Mouse (Mus musculus): ENCODE data around the gene Zc3hc1. TPM values are rescaled to one million over a fixed set of nuclear protein-coding genes. Genes with fewer than 3 reads are reported as not detected.

Gene Zc3hc1
- total and polyA plus RNA-seq, 2 experiments from 2014 or later = 42.7 to 59.6 TPM

DNA sequence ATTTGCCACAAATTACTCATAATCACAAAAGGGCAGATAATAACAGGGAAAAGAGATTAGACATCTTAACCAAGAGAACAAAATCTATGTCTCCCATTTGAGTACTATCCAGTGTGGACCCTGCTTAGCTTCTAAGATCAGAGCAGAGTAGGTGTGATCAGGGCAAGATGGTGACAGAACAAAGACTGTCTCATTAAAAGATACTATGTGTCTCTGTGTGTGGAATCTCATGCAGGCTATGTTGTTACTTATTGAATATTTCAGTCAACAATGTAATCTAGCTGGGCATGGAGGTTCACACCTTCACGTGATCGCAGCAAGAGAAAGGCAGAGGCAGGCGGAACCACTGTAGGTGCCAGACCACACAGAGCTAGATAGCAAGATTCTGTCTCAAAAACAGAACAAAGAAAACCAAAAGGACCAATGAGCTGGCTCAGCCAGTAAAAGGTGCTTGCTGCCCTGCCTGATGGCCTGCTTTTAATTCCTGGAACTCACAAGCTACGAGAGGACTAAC lies 43.5 kb downstream of the Zc3hc1 start:
- no peak for ATAC-seq
- no peaks in the 10 kb centered on the region for H3K27me3 ChIP-seq (ENCODE audit: insufficient read depth, low read length)
- H3K27ac ChIP-seq = no peak overlapping the region
- H3K9me3 ChIP-seq (ENCODE audit: low read length) = no peaks in the 10 kb centered on the region
- H3K4me1 ChIP-seq (ENCODE audit: insufficient read depth, low read length) = no peaks in the 10 kb centered on the region
- no peak overlapping the region for H3K9ac ChIP-seq (replicated peaks; ENCODE audit: low read length)
- whole genome bisulfite sequencing = 85% methylated on average over 4 of the region's 4 CpGs
- no peak overlapping the region for H3K4me2 ChIP-seq (ENCODE audit: low read depth, low read length)
- no peaks in the 10 kb centered on the region for H3K36me3 ChIP-seq (ENCODE audit: insufficient read depth, low read length)
- no peak overlapping the region for H3K4me3 ChIP-seq (ENCODE audit: low read length)
- TF ChIP-seq CTCF (IDR thresholded peaks at IDR 0.05; ENCODE audit: low read depth) = no peak
- DNase-seq (ENCODE audit: low spot score) = no peak

DNA sequence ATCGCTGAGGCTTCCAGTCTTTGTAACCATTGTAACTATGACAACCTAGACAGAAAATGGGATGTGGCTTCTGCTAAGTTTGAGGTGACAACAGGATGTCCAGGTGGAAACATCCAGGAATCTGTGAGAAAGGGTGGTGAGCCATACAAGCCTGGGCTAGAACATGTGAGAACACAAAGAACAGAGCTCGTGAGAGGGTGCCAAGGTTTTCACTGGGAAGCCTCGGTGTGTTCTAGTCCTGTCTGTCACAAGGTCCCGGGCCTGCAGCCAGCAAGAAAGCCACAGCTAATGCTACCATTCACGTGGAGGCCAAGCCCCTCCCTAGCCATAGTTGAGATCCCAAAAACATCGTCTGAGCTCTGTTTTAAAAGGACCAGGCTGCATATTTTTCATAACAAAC lies 44.1 kb downstream of the Zc3hc1 start:
- DNase-seq (ENCODE audit: low spot score) (no peak), ATAC-seq (no peak)
- H3K4me2 ChIP-seq (ENCODE audit: low read depth, low read length) = no peak overlapping the region
- H3K36me3 ChIP-seq (ENCODE audit: insufficient read depth, low read length) = no peaks in the 10 kb centered on the region
- no peak overlapping the region for H3K27ac ChIP-seq
- 34% methylated on average over 6 of the region's 6 CpGs for WGBS
- H3K9me3 ChIP-seq (ENCODE audit: low read length) = no peaks in the 10 kb centered on the region
- no peaks in the 10 kb centered on the region for H3K4me1 ChIP-seq (ENCODE audit: insufficient read depth, low read length)
- no peak overlapping the region for H3K9ac ChIP-seq (replicated peaks; ENCODE audit: low read length)
- no peak for TF ChIP-seq CTCF (IDR thresholded peaks at IDR 0.05; ENCODE audit: low read depth)
- H3K4me3 ChIP-seq (ENCODE audit: low read length) = no peak overlapping the region
- H3K27me3 ChIP-seq (ENCODE audit: insufficient read depth, low read length) = no peaks in the 10 kb centered on the region

DNA sequence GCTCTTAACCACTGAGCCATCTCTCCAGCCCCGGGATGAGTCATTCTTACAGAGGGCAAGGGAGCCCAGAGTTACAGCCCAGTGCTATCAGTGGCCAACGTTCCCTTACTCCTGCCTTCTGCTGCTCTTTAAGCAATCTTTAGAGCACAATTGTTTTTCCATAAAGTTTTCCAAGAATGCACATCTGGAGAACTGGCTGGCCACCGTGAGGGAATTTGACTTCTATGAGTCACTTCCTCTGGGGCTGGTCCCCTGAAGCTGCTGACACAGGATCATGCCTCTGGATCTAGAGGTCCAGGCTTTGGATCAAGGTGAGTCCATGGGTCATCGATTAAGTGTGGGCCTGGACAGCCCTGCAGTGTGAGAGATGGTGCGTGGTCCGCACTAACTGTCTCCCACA lies 46.8 kb downstream of the Zc3hc1 start:
- WGBS = 86% methylated on average over 6 of the region's 6 CpGs

DNA sequence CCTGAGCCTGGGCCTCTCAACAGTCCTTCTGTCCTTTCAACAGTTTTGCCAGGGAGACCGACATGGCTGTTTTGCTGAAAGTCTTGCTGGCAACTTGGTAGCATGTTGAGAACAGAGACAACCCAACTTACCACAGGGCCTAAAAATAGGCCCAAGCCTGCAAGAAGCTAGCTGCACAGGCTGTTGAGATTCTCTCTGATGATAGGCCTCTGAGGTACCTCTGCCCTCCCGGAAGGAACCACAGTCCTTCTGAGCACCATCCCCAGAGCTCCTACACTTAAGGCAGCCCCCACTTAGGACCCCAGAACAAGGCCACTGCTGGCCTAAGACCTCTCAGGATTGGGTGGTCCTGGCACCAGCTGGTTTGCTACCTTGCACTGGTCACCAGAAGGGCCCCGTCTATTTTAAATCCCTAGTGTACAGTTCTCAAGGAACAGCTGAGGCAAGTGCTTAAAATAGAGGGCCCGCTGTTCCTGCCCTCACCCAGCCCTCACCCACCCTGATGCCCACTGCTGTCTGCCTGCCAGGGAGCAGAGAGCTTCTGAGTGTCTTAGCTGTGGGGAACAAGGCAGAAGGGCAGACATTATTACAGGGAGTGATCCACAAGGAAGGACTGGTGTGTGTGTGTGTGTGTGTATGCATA lies 50.5 kb downstream of the Zc3hc1 start:
- no peaks in the 10 kb centered on the region for H3K36me3 ChIP-seq (ENCODE audit: insufficient read depth, low read length)
- 80% methylated on average over 4 of the region's 4 CpGs for WGBS
- H3K27me3 ChIP-seq (ENCODE audit: insufficient read depth, low read length) = no peaks in the 10 kb centered on the region
- no peak for ATAC-seq
- DNase-seq (ENCODE audit: low spot score) = no peak
- no peak overlapping the region for H3K4me3 ChIP-seq (ENCODE audit: low read length)
- no peaks in the 10 kb centered on the region for H3K4me1 ChIP-seq (ENCODE audit: insufficient read depth, low read length)
- no peak overlapping the region for H3K4me2 ChIP-seq (ENCODE audit: low read depth, low read length)
- H3K9me3 ChIP-seq (ENCODE audit: low read length) = no peaks in the 10 kb centered on the region
- H3K9ac ChIP-seq (replicated peaks; ENCODE audit: low read length) = no peak overlapping the region
- TF ChIP-seq CTCF (IDR thresholded peaks at IDR 0.05; ENCODE audit: low read depth) = no peak
- no peak overlapping the region for H3K27ac ChIP-seq

More for the DNA sequence above, 46.8 kb downstream of the Zc3hc1 start:
- no peak for ATAC-seq
- H3K27me3 ChIP-seq (ENCODE audit: insufficient read depth, low read length) = no peaks in the 10 kb centered on the region
- DNase-seq (ENCODE audit: low spot score) = no peak
- no peak for TF ChIP-seq CTCF (IDR thresholded peaks at IDR 0.05; ENCODE audit: low read depth)
- no peaks in the 10 kb centered on the region for H3K9me3 ChIP-seq (ENCODE audit: low read length)
- H3K4me1 ChIP-seq (ENCODE audit: insufficient read depth, low read length) = no peaks in the 10 kb centered on the region
- H3K36me3 ChIP-seq (ENCODE audit: insufficient read depth, low read length) = no peaks in the 10 kb centered on the region
- no peak overlapping the region for H3K4me2 ChIP-seq (ENCODE audit: low read depth, low read length)
- H3K27ac ChIP-seq = no peak overlapping the region
- H3K4me3 ChIP-seq (ENCODE audit: low read length) = no peak overlapping the region
- H3K9ac ChIP-seq (replicated peaks; ENCODE audit: low read length) = no peak overlapping the region

DNA sequence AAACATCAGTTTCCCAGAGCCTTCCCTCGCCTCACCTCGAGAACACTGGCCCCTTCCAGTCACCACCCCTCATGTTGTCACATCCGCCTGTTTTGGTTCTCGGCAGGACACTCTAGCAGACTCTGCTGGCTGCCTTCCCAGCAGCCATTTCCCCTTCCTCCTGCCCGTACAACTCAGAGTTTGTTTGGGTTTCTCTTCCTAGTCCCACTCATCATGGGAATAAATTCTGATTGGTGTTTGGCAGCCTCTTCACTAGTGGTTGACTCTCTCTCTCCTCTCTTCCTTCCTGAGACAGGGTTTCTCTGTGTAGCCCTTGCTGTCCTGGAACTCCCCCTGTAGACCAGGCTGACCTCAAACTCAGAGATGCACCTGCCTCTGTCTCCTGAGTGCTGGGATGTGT lies 53.9 kb downstream of the Zc3hc1 start:
- peak; percentile 14 for DNase-seq (ENCODE audit: low spot score)
- H3K4me2 ChIP-seq (ENCODE audit: low read depth, low read length) = no peak overlapping the region
- no peak overlapping the region for H3K4me3 ChIP-seq (ENCODE audit: low read length)
- H3K27me3 ChIP-seq (ENCODE audit: insufficient read depth, low read length) = no peaks in the 10 kb centered on the region
- no peak for ATAC-seq
- H3K4me1 ChIP-seq (ENCODE audit: insufficient read depth, low read length) = no peaks in the 10 kb centered on the region
- WGBS = 22% methylated on average over 5 of the region's 5 CpGs
- H3K27ac ChIP-seq = no peak overlapping the region
- no peak; the same call in 1 of the 2 replicates for TF ChIP-seq CTCF (IDR thresholded peaks at IDR 0.05; ENCODE audit: low read depth)
- no peaks in the 10 kb centered on the region for H3K9me3 ChIP-seq (ENCODE audit: low read length)
- H3K36me3 ChIP-seq (ENCODE audit: insufficient read depth, low read length) = no peaks in the 10 kb centered on the region
- H3K9ac ChIP-seq (replicated peaks; ENCODE audit: low read length) = no peak overlapping the region

DNA sequence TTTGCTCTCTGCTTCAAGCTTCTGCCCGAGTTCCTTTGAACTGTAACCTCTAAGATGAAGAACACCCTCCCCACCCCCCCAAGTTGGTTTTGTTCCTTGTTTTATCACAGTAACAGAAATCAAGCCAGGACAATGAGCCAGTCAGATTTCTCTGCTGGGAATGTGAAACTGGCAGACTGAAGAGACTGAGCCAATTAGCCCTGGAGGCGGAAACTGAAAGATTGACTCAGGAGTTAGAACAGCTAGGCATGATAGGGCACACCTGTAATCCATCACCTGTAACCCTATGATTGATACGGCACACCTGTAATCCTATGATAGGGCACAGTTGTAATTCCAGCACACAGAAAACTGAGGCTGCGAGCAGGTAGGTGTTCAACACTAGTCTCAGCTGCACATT lies 58.6 kb downstream of the Zc3hc1 start:
- H3K9me3 ChIP-seq (ENCODE audit: low read length) = no peaks in the 10 kb centered on the region
- no peak overlapping the region for H3K9ac ChIP-seq (replicated peaks; ENCODE audit: low read length)
- H3K27ac ChIP-seq = no peak overlapping the region
- no peak for ATAC-seq
- no peak for TF ChIP-seq CTCF (IDR thresholded peaks at IDR 0.05; ENCODE audit: low read depth)
- H3K4me1 ChIP-seq (ENCODE audit: insufficient read depth, low read length) = no peaks in the 10 kb centered on the region
- WGBS = 70% methylated on average over 4 of the region's 4 CpGs
- no peaks in the 10 kb centered on the region for H3K36me3 ChIP-seq (ENCODE audit: insufficient read depth, low read length)
- no peak for DNase-seq (ENCODE audit: low spot score)
- H3K4me2 ChIP-seq (ENCODE audit: low read depth, low read length) = no peak overlapping the region
- H3K4me3 ChIP-seq (ENCODE audit: low read length) = no peak overlapping the region
- no peaks in the 10 kb centered on the region for H3K27me3 ChIP-seq (ENCODE audit: insufficient read depth, low read length)

DNA sequence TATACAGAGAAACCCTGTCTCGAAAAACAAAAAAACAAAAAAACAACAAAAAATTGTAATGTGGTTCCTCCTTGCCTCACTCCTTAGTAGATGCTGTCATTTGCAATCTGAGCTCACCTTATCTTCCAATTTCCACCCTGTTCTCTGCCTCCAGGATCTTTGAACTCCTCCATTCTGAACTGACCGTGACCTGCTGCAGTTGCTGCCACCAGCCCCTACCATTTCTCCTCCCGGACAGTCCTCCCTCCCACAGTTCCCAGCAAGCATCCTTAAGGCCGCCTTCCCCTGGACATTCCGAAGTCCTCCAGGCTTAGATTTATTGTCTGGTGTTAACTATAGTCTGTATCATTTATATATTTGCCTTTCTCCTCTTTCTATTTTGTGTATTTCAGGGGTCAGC lies 60.1 kb downstream of the Zc3hc1 start:
- Histone ChIP-seq H3K9me3 (ENCODE audit: low read length) (no peaks in the 10 kb centered on the region), H3K27me3 (ENCODE audit: insufficient read depth, low read length) (no peaks in the 10 kb centered on the region), H3K36me3 (ENCODE audit: insufficient read depth, low read length) (no peaks in the 10 kb centered on the region), H3K27ac (no peak overlapping the region), H3K9ac (replicated peaks; ENCODE audit: low read length) (no peak overlapping the region), H3K4me1 (ENCODE audit: insufficient read depth, low read length) (no peaks in the 10 kb centered on the region), H3K4me2 (ENCODE audit: low read depth, low read length) (no peak overlapping the region), H3K4me3 (ENCODE audit: low read length) (no peak overlapping the region)
- no peak for TF ChIP-seq CTCF (IDR thresholded peaks at IDR 0.05; ENCODE audit: low read depth)
- 81% methylated on average over 5 of the region's 5 CpGs for WGBS
- ATAC-seq (no peak), DNase-seq (ENCODE audit: low spot score) (no peak)

All from hindbrain, postnatal 0 days (tissue).